Mouse (Mus musculus) MEL (cell line): Measurements from ENCODE around the gene Gldn.

Source experiments
- CTCF ChIP-seq, 3 experiments: IDR thresholded peaks in 2 of 3; conservative IDR thresholded peaks in 1 of 3; 2 replicates each; pipeline ENCODE4 v1.5.1; 2011 to 2012; ENCODE audit warnings: low read length in 3 of 3, low read depth in 2 of 3, mild to moderate bottlenecking in 2 of 3, improper control_type of control experiment in 1 of 3, inconsistent platforms in 1 of 3, mixed read lengths in 1 of 3, moderate library complexity in 1 of 3; ENCODE audit not compliant: control insufficient read depth in 1 of 3, insufficient read depth in 1 of 3, poor library complexity in 1 of 3, severe bottlenecking in 1 of 3
- E2F4 ChIP-seq: IDR thresholded peaks from 2 replicates; pipeline ENCODE4 v1.6.1; 2011; ENCODE audit warnings: low read depth, low read length, improper control_type of control experiment, borderline replicate concordance
- GATA1 ChIP-seq: IDR thresholded peaks from 2 replicates; pipeline ENCODE4 v1.6.1; 2011; ENCODE audit warnings: low read depth, low read length, improper control_type of control experiment
- JUND ChIP-seq: IDR thresholded peaks from 2 replicates; pipeline ENCODE4 v1.6.1; 2011; ENCODE audit warnings: low read depth, mild to moderate bottlenecking, improper control_type of control experiment, low read length
- MAX ChIP-seq: IDR thresholded peaks from 2 replicates; pipeline ENCODE4 v1.6.1; 2011; ENCODE audit warnings: low read length, improper control_type of control experiment
- MAZ ChIP-seq: IDR thresholded peaks from 2 replicates; pipeline ENCODE4 v1.6.1; 2012; ENCODE audit warnings: low read depth, mild to moderate bottlenecking, inconsistent platforms, low read length, improper control_type of control experiment
- MEF2A ChIP-seq: IDR thresholded peaks from 2 replicates; pipeline ENCODE4 v1.6.1; 2014; ENCODE audit warnings: low read depth, mild to moderate bottlenecking, inconsistent platforms, low read length, improper control_type of control experiment; ENCODE audit not compliant: poor library complexity, insufficient replicate concordance, severe bottlenecking; ENCODE audit errors: extremely low read depth
- POLR2A ChIP-seq, 2 experiments: IDR thresholded peaks; 2 replicates each; pipeline ENCODE4 v1.6.1; 2011 to 2012; ENCODE audit warnings: low read length in 2 of 2, mild to moderate bottlenecking in 2 of 2, control low read depth in 1 of 2, improper control_type of control experiment in 1 of 2, low read depth in 1 of 2, moderate library complexity in 1 of 2; ENCODE audit not compliant: control insufficient read depth in 1 of 2, insufficient read depth in 1 of 2, poor library complexity in 1 of 2
- RAD21 ChIP-seq: IDR thresholded peaks from 2 replicates; pipeline ENCODE4 v1.6.1; 2011; ENCODE audit warnings: mild to moderate bottlenecking, low read depth, low read length, improper control_type of control experiment
- SIN3A ChIP-seq: IDR thresholded peaks from 2 replicates; pipeline ENCODE4 v1.6.1; 2012; ENCODE audit warnings: low read length, improper control_type of control experiment, inconsistent platforms
- SMC3 ChIP-seq: IDR thresholded peaks from 2 replicates; pipeline ENCODE4 v1.6.1; 2011; ENCODE audit warnings: low read depth, low read length, improper control_type of control experiment
- TAL1 ChIP-seq: IDR thresholded peaks from 2 replicates; pipeline ENCODE4 v1.6.1; 2012; ENCODE audit warnings: mild to moderate bottlenecking, inconsistent platforms, low read length, moderate library complexity, mixed read lengths
- TCF12 ChIP-seq: IDR thresholded peaks from 2 replicates; pipeline ENCODE4 v1.6.1; 2014; ENCODE audit warnings: low read depth, mild to moderate bottlenecking, inconsistent platforms, low read length, improper control_type of control experiment, moderate library complexity
- ZC3H11A ChIP-seq: IDR thresholded peaks from 2 replicates; pipeline ENCODE4 v1.6.1; 2012; ENCODE audit warnings: low read depth, mild to moderate bottlenecking, inconsistent platforms, low read length, improper control_type of control experiment

- TF ChIP-seq MEF2A (no peak), JUND (no peak), TAL1 (no peak), CTCF (IDR thresholded peaks at IDR 0.05 in 2 of 3, conservative IDR thresholded peaks at IDR 0.05 in 1 of 3; ENCODE audit: control insufficient read depth in 1 of 3, insufficient read depth in 1 of 3, low read depth in 2 of 3, low read length in 3 of 3, poor library complexity in 1 of 3, severe bottlenecking in 1 of 3) (no peak), POLR2A (IDR thresholded peaks at IDR 0.05; ENCODE audit: control insufficient read depth in 1 of 2, insufficient read depth in 1 of 2, low read depth in 1 of 2, low read length in 2 of 2, poor library complexity in 1 of 2) (no peak), SMC3 (no peak), MAX (no peak), E2F4 (no peak), RAD21 (no peak), SIN3A (no peak), TCF12 (no peak), ZC3H11A (no peak), GATA1 (no peak), MAZ (no peak)
These were observed 7.2 kb upstream of the Gldn start for GRCm38 (mm10) chr9:54279046-54279589.
